Mouse (Mus musculus) midbrain, embryonic 13.5 days (tissue): ENCODE results near the gene Tor1aip1. TPM values are rescaled to one million over a fixed set of nuclear protein-coding genes. Genes with fewer than 3 reads are reported as not detected.
A peak's percentile ranks its signal among the peaks of the same experiment; 100 is the strongest.

ENCODE experiments used
- ATAC-seq: fragments of 200-750 bp; cut with Nextera tagmentation; 2 replicates; pipeline ENCODE4 v1.8.0; 2017; ENCODE audit warnings: mild to moderate bottlenecking, moderate TSS enrichment, moderate library complexity
- H3K27ac ChIP-seq: fragments of 300-500 bp; sonication (generic); 2 replicates; pipeline ENCODE4 v1.5.1; 2015; ENCODE audit warnings: inconsistent platforms, mild to moderate bottlenecking, moderate library complexity
- H3K27me3 ChIP-seq: fragments of 300-500 bp; sonication (generic); 2 replicates; pipeline ENCODE4 v1.6.1; 2015; ENCODE audit warnings: mild to moderate bottlenecking, inconsistent platforms
- H3K36me3 ChIP-seq: fragments of 300-500 bp; sonication (generic); 2 replicates; pipeline ENCODE4 v1.6.1; 2015; ENCODE audit warnings: mild to moderate bottlenecking, inconsistent platforms
- H3K4me1 ChIP-seq: fragments of 300-500 bp; sonication (generic); replicated peaks from 2 replicates; pipeline ENCODE4 v1.6.1; 2015; ENCODE audit warnings: inconsistent platforms
- H3K4me2 ChIP-seq: fragments of 300-500 bp; sonication (generic); replicated peaks from 2 replicates; pipeline ENCODE4 v1.6.1; 2015; ENCODE audit warnings: moderate library complexity, mild to moderate bottlenecking, inconsistent platforms
- H3K4me3 ChIP-seq: fragments of 300-500 bp; sonication (generic); replicated peaks from 2 replicates; pipeline ENCODE4 v1.5.1; 2015; ENCODE audit warnings: mild to moderate bottlenecking, inconsistent platforms
- H3K9ac ChIP-seq: fragments of 300-500 bp; sonication (generic); replicated peaks from 2 replicates; pipeline ENCODE4 v1.6.1; 2015; ENCODE audit warnings: mild to moderate bottlenecking, inconsistent platforms
- H3K9me3 ChIP-seq: fragments of 300-500 bp; sonication (generic); 2 replicates; pipeline ENCODE4 v1.6.1; 2016; ENCODE audit warnings: mild to moderate bottlenecking, inconsistent platforms
- WGBS: fragments of 180-500 bp; shearing (Covaris S2); methylation state at CpG from one replicate; pipeline ENCODE4 v1.1.7; 2015; 5-methylcytosine and 5-hydroxymethylcytosine counted together
- polyA plus RNA-seq: library from polyadenylated mRNA; unstranded; fragments of >200 nt; fragmentation: Nextera tagmentation; extraction: Ambion mirVana; gene quantifications from 2 replicates; pipeline ENCODE4 v1.2.1, GENCODE M21; 2015

Gene Tor1aip1
- polyA plus RNA-seq, 1 experiment from 2014 or later, result 29.5 TPM

DNA sequence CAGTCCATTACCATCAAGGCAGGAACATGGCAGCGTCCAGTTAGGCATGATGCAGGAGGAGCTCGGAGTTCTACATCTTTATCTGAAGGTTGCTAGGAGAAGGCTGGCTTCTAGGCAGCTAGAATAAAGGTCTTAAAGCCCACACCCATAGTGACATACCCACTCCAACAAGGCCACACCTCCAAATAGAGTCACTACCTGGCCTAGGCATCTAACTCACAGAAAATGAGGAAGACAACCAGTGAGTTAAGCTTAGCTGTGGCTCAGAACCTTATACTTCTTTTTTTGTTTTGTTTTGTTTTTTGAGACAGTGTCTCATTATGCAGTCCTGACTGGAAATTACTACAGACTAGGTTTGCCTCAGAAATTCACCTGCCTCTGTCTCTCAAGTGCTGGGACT, 48.7 kb downstream of the Tor1aip1 start:
- Histone ChIP-seq H3K4me1 (peaks cover 6% of the 10 kb centered on the region; the same call in 1 of the 2 replicates), H3K9me3 (no peaks in the 10 kb centered on the region), H3K4me3 (no peak overlapping the region), H3K27ac (no peak overlapping the region), H3K4me2 (no peak overlapping the region), H3K27me3 (no peaks in the 10 kb centered on the region), H3K9ac (no peak overlapping the region), H3K36me3 (no peaks in the 10 kb centered on the region)
- 77% methylated on average over 2 of the region's 2 CpGs for WGBS
- ATAC-seq, result no peak

DNA sequence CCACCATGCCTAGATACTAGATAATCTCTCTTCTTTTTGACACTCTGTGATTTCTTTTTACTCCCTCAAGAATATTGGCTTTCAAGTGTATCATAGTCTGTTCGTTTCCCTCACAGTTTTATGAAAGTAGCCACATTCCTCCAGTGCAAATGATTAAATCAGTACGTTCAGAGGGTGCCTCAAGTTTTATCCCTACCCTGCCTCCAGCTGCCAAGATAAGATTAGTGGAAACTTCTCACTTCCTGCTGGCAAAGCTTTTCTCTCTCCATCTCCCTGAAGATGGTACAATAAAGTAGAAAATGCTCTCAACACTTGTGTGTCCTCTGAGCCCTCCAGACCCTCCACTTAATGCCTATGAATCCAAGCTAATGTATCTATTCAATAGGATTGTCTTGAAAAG, 61.3 kb downstream of the Tor1aip1 start:
- Histone ChIP-seq H3K4me2 (no peak overlapping the region), H3K4me3 (no peak overlapping the region), H3K27ac (no peak overlapping the region), H3K27me3 (no peaks in the 10 kb centered on the region), H3K9me3 (no peaks in the 10 kb centered on the region), H3K4me1 (peaks cover 28% of the 10 kb centered on the region), H3K9ac (no peak overlapping the region), H3K36me3 (no peaks in the 10 kb centered on the region)
- no peak for ATAC-seq
- 70% methylated on average over 2 of the region's 2 CpGs for WGBS

DNA sequence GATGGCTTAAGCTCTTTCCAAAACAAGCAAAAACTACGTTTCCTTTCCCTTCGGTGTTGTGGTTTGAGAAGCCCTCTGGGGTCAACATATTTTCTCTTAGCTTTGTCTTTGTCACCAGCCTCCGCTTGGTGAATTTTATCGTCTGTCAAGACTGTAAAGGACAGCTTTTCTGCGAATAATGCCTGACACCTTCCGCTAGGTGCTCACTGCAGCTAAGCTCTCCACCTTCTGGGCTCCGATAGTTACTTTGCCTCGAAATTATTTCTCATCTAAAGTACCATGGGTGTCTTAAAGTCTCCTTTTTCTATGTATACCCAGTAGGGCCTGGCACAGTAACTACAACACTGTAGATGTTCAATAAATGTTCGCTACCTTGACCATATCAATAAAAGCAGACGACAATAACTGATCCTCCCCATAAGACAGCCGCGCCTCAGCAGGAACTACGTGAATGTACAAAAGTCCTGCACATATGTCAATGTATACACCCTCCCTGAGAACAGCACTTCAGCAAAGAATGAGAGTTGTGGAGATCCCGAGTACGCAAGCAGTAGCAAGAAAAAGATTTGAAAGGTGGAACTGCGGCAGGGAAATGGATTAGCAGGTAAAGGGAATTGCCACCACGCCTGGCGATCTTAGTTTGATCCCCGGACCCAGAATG, 62.4 kb downstream of the Tor1aip1 start:
- H3K9ac ChIP-seq, result peak overlapping the region; percentile 67
- 5% methylated on average over 19 of the region's 19 CpGs for WGBS
- H3K27ac ChIP-seq, result peak overlapping the region; percentile 94
- H3K4me3 ChIP-seq, result peak overlapping the region; percentile 99
- H3K4me1 ChIP-seq, result peaks cover 33% of the 10 kb centered on the region
- peak overlapping the region; percentile 71 for H3K4me2 ChIP-seq
- ATAC-seq, result peak; percentile 18; the same call in 1 of the 2 replicates
- no peaks in the 10 kb centered on the region for H3K9me3 ChIP-seq
- no peaks in the 10 kb centered on the region for H3K27me3 ChIP-seq
- H3K36me3 ChIP-seq, result no peaks in the 10 kb centered on the region

DNA sequence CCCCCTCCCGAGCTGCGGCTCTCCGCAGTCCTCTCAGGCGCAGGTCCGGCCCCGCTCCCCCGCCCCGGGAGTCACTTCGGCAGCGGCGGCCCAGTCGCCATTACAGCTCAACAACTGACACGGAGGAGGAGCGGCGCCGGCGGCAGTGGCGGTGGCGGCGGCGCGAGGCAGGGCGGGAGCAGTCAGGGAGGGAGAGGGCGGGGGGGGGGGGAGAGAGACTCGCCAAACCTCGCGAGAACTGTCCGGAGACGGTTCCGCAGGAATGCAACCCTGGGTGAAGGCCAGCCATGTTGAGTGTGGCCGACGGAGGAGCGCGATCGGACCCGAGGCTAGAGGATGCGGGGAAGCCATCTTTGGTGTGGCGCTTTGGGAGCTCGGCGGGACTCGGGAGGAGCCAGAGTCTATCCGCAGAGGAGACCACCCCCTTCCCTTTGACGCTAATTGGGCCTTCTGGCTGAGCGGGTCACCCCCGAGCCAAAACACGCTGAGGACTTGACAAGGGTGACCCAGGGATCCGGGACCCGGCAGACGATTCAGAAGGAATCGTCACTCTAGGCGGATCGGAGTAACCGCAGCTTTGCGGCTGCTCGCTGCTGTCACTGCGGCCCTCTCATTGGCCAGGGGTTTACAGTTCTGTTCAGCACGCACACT, 63.1 kb downstream of the Tor1aip1 start, which contains the start of gene Cep350:
Cep350 (minus strand) TSS at position 188 of the 651 bp plus-strand sequence.
- peak; percentile 99 for ATAC-seq
- Histone ChIP-seq H3K4me1 (peaks cover 33% of the 10 kb centered on the region), H3K4me2 (peak within 1 kb of the TSS; percentile 78)

DNA sequence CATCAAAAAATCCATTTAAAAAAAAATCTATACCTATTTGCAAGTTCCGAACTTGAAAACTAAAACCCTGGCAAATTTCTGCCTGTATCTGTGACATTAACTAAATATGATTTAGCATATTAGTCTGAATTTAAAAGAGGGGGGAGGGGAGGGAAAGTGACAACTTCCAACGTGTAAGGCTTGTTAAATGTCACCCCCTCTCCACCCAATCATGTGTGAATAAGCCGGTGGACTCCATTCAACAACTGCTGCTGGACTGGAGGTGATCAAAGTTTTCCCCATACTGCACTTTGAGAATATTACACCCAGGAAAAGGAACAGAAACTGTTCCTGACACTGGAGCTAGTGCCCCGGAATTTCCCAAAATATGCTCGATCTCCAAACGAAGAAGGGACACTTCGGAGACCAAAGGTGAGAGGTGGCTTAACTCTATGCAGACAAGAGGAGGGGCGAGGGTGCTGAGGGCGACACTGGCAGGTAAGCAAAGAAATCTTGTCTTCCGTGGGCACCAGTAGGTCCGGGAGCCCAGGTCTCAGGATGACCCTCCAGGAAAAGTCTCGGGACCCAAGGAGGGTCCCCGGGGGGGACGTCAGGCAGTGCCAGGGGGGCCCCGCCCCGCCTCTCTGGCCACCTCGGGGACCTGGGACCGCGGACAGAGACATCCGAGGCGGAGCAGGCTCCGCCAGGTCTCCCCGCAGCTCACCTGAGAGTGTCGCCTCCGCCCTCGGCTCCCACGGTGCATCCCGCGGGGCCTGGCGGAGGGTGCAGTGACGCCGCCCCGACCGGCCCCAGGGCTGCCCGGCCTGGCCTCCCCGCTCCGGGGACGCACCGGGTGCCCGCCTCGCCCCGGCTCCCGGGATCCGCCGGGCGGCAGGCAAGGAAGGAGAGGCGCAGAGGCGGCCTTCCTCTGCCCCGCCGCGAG, 63.9 kb downstream of the Tor1aip1 start:
- H3K9me3 ChIP-seq, result no peaks in the 10 kb centered on the region
- H3K4me2 ChIP-seq, result peak overlapping the region; percentile 78
- H3K4me1 ChIP-seq, result peaks cover 33% of the 10 kb centered on the region
- 2% methylated on average over 43 of the region's 51 CpGs for WGBS
- no peaks in the 10 kb centered on the region for H3K27me3 ChIP-seq
- H3K36me3 ChIP-seq, result no peaks in the 10 kb centered on the region
- ATAC-seq, result no peak; the same call in none of the 2 replicates
- H3K27ac ChIP-seq, result peak overlapping the region; percentile 95
- peak overlapping the region; percentile 99 for H3K4me3 ChIP-seq
- peak overlapping the region; percentile 98 for H3K9ac ChIP-seq

More for the DNA sequence above, 63.1 kb downstream of the Tor1aip1 start, which contains the start of gene Cep350:
- Histone ChIP-seq H3K27ac (peak within 1 kb of the TSS; percentile 95), H3K36me3 (no peaks in the 10 kb centered on the region), H3K27me3 (no peaks in the 10 kb centered on the region), H3K4me3 (peak within 1 kb of the TSS; percentile 99), H3K9me3 (no peaks in the 10 kb centered on the region), H3K9ac (peak within 1 kb of the TSS; percentile 98)
- under 1% methylated on average over 47 of the region's 57 CpGs for WGBS

Other genes with a start within 250 kb of the Tor1aip1 start
- gene Qsox1, start 223.6 kb downstream of the Tor1aip1 start, polyA plus RNA-seq, result 18.0 and 21.1 TPM in 2 replicates
- 11.0 and 11.2 TPM in 2 replicates for gene Cep350, start 63.2 kb downstream of the Tor1aip1 start, polyA plus RNA-seq
- 73.3 and 74.6 TPM in 2 replicates for gene Tor1aip2, start 1.1 kb downstream of the Tor1aip1 start, polyA plus RNA-seq
- 8.4 and 12.4 TPM in 2 replicates for gene Fam163a, start 168.5 kb upstream of the Tor1aip1 start, polyA plus RNA-seq